Mouse (Mus musculus) ovary, postnatal 36 days (tissue): ENCODE data around the gene Ccr1.
A peak's percentile ranks its signal among the peaks of the same experiment; 100 is the strongest.

Experiments used
- DNase-seq: peaks from one replicate; pipeline ENCODE4 v3.0.0; 2022; ENCODE audit warnings: low spot score, mixed read lengths

Gene Ccr1

DNA sequence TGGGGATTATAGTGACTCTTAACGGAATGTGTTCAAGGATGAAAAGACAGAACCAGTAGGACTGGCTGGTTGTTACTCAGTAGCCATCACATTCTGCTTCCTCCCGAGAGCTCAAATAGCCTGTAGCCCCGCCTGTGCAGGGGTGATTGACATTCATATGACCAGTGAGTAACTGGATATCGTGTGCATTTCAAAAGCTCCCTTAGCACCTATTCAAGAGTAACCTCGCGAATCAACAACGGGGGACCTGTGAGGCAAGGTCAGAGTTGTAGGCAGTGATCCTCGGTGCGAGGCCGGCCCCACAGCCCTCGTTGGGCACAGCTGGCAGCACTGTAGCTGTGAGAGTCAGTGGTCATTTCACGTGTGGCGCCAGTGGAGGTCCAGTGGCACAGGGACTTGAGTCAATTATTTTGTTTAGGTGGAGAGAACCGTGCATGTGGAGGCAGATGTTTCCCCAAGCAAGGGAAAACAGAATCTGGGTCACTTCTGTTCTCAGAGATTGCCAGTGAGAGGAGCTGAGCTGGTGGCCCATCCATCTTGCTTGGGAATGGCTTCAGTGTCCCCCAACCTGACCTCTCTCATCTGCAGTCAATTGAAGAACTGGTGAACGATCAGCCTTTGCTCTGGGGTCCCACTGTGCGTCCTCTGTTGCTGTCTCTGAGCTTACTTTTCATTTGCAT lies 41.1 kb downstream of the Ccr1 start:
- no peak for DNase-seq

DNA sequence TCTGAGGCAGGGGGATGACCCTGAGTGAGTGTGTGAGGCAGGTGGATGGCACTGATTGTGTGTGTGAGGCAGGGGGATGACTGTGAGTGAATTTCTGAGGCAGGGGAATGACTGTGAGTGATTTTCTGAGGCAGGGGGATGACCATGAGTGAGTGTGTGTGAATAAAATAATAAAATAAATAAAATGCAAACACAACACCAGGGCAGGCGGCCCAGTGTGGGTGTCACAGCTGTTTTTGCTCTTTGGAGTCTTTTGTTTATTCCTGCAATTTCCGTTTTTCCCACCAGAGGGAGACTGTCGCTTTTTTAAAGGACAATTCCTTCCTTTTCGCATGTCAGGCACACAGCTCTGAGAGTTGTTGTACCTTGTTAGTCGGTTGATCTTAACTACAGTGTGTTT lies 42.5 kb downstream of the Ccr1 start:
- peak; percentile 23 for DNase-seq

GRCm38 (mm10) chr9:123925101-123925946 lies 43.2 kb downstream of the Ccr1 start:
- peak; percentile 90 for DNase-seq

- peak; percentile 94 for DNase-seq
Measured at GRCm38 (mm10) chr9:123924589-123925066, 43.9 kb downstream of the Ccr1 start.

GRCm38 (mm10) chr9:123924035-123924434 lies 44.5 kb downstream of the Ccr1 start:
- peak; percentile 68 for DNase-seq

DNA sequence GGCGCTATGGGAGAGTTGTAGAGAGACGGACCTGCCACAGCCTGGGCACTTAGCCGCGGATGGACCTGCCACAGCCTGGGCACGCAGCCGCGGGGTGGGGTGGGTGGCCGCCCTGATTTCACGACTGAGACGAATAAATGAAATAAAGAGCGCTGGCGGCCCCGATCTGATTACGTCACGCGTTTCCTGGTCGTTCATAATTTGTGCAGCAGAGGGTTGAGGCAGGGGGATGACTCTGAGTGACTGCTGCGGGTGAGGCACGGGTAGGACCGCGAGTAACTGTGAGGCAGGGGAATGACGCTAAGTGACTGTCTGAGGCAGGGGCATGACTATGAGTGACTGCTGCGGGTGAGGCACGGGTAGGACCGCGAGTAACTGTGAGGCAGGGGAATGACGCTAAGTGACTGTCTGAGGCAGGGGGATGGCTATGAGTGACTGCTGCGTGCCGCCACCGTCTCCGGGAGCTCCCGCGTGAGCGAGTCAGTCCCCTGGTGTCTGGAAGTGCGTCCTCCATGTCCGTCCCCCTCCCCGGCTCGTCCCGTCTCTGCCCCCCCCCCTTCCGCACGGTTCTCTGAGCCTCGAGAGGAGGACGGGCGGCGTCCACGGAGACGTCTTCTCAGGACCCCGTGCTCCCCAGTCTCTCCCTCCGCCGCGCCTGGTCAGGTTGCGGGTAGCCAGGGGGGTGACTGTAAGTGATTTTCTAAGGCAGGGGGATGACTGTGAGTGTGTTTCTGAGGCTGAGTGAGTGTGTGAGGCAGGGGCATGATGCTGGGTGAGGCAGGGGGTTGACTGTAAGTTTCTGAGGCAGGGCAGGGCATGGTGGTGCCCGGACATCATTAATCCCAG lies 45.1 kb downstream of the Ccr1 start:
- peak; percentile 26 for DNase-seq
